Mouse (Mus musculus) G1E (cell line): ENCODE measurements at regions not wholly inside any gene's neighbourhood (a gene's known extent, or its start where the extent isn't known, plus 50 kb on each side); places are given as distances from the start of the nearest gene placed in this dataset.

Experiments
- CTCF ChIP-seq: IDR thresholded peaks from 2 replicates; pipeline ENCODE4 v1.5.1; 2012; ENCODE audit warnings: low read depth, low read length, inconsistent platforms, mixed read lengths
- TAL1 ChIP-seq: conservative IDR thresholded peaks from 2 replicates; pipeline ENCODE4 v1.6.1; 2012; ENCODE audit warnings: low read depth, low read length, inconsistent platforms, mixed read lengths

- TF ChIP-seq CTCF = no peak
- no peak for TF ChIP-seq TAL1
Measured at GRCm38 (mm10) chr5:119478331-119478730, 192.1 kb upstream of the Tbx3 start.
